ENCODE assay signal across 12 mouse cellular contexts in genomic region chr14:25138485-25138884, GRCm38 (mm10).
DNase-seq lines count a peak whose midpoint lies in the region; ATAC-seq and TF ChIP-seq lines count a peak whose summit lies in the region.
"Had no signal": no experiment of that assay in that cellular context is flagged by ENCODE, and none has a peak within 500 bp of the region (broad histone marks: within the 10 kb centered on the region; RNA-seq: fewer than 3 reads in every experiment).

No protein-coding gene starts in this region.

- peaks cover 14% of the 10 kb centered on the region; the same call in 1 of the 2 replicates for H3K4me1 ChIP-seq in forebrain, postnatal 0 days (ENCODE audit: insufficient read depth)
- H3K4me1 ChIP-seq in forebrain, embryonic 11.5 days (replicated peaks; ENCODE audit: control insufficient read depth, insufficient read depth, low read length) = no peaks in the 10 kb centered on the region; the same call in 1 of the 2 replicates
- H3K4me1 ChIP-seq in limb, embryonic 10.5 days = peaks cover 48% of the 10 kb centered on the region

- no peak overlapping the region for H3K9ac ChIP-seq in forebrain, postnatal 0 days
- H3K9ac ChIP-seq in forebrain, embryonic 11.5 days (ENCODE audit: low read length) = no peak overlapping the region
- H3K9ac ChIP-seq: limb, embryonic 15.5 days; midbrain, embryonic 12.5 days had no signal

- ATAC-seq in forebrain, postnatal 0 days = no peak
- ATAC-seq in forebrain, embryonic 11.5 days (replicated peaks; ENCODE audit: low FRiP score) = no peak
- ATAC-seq: CD4-positive, CD25-positive, alpha-beta regulatory T cell, adult 4 months had no signal

- no peak overlapping the region for H3K4me3 ChIP-seq in forebrain, postnatal 0 days (ENCODE audit: low read depth, low read length)
- no peak overlapping the region for H3K4me3 ChIP-seq in forebrain, embryonic 11.5 days (ENCODE audit: low read depth, low read length)
- H3K4me3 ChIP-seq in limb, embryonic 10.5 days = no peak overlapping the region
- H3K4me3 ChIP-seq: limb, embryonic 15.5 days; midbrain, embryonic 12.5 days had no signal

- no peaks in the 10 kb centered on the region for H3K36me3 ChIP-seq in forebrain, postnatal 0 days (ENCODE audit: insufficient read depth)
- no peaks in the 10 kb centered on the region for H3K36me3 ChIP-seq in forebrain, embryonic 11.5 days (ENCODE audit: control insufficient read depth, insufficient read depth, low read length)
- no peaks in the 10 kb centered on the region for H3K36me3 ChIP-seq in limb, embryonic 10.5 days
- H3K36me3 ChIP-seq: limb, embryonic 15.5 days; midbrain, embryonic 12.5 days had no signal

- 35% methylated on average over 3 of the region's 3 CpGs for WGBS in forebrain, postnatal 0 days
- WGBS in forebrain, embryonic 11.5 days = 84% methylated on average over 3 of the region's 3 CpGs
- 80% methylated on average over 3 of the region's 3 CpGs for WGBS in limb, embryonic 10.5 days

- no peak overlapping the region for H3K27ac ChIP-seq in forebrain, postnatal 0 days (ENCODE audit: low read depth, low read length)
- H3K27ac ChIP-seq in forebrain, embryonic 11.5 days (ENCODE audit: low read depth, low read length) = no peak overlapping the region
- H3K27ac ChIP-seq in limb, embryonic 10.5 days = peak overlapping the region; percentile 63; the same call in 1 of the 2 replicates
- H3K27ac ChIP-seq: limb, embryonic 15.5 days; midbrain, embryonic 12.5 days had no signal

- peak; percentile 39 for DNase-seq in forebrain, postnatal 0 days
- no peak for DNase-seq in forebrain, embryonic 11.5 days (ENCODE audit: low spot score)
- peak; percentile 40 for DNase-seq in urinary bladder, postnatal 14 days (ENCODE audit: low spot score)
- no peak for DNase-seq in urinary bladder, postnatal 25 days (ENCODE audit: low spot score)
- DNase-seq in limb, embryonic 10.5 days (ENCODE audit: low spot score) = no peak
- no peak for DNase-seq in ovary, adult 18-20 months (ENCODE audit: low spot score)
- no peak for DNase-seq in thymus, postnatal 25 days
- no peak for DNase-seq in adrenal gland, postnatal 4 days (ENCODE audit: low spot score in 2 of 2)
- DNase-seq: cerebellum, adult 11 months had no signal

- H3K9me3 ChIP-seq in forebrain, postnatal 0 days (ENCODE audit: low read length) = no peaks in the 10 kb centered on the region
- no peaks in the 10 kb centered on the region for H3K9me3 ChIP-seq in forebrain, embryonic 11.5 days (ENCODE audit: control insufficient read depth, low read length)
- peaks cover 6% of the 10 kb centered on the region for H3K9me3 ChIP-seq in limb, embryonic 10.5 days (replicated peaks)
- H3K9me3 ChIP-seq: midbrain, embryonic 12.5 days had no signal

- no peak for TF ChIP-seq CTCF in forebrain, postnatal 0 days (IDR thresholded peaks at IDR 0.05; ENCODE audit: low read depth)

- H3K4me2 ChIP-seq in forebrain, postnatal 0 days (ENCODE audit: low read depth) = no peak overlapping the region
- no peak overlapping the region for H3K4me2 ChIP-seq in forebrain, embryonic 11.5 days (ENCODE audit: low read depth, low read length, severe bottlenecking)
- H3K4me2 ChIP-seq: limb, embryonic 15.5 days; midbrain, embryonic 12.5 days had no signal

- H3K27me3 ChIP-seq in forebrain, postnatal 0 days (ENCODE audit: insufficient read depth, low read length) = no peaks in the 10 kb centered on the region
- H3K27me3 ChIP-seq in forebrain, embryonic 11.5 days (ENCODE audit: control insufficient read depth, insufficient read depth, low read length) = no peaks in the 10 kb centered on the region
- H3K27me3 ChIP-seq in limb, embryonic 10.5 days (ENCODE audit: low read depth, poor library complexity, severe bottlenecking) = no peaks in the 10 kb centered on the region
- H3K27me3 ChIP-seq: limb, embryonic 15.5 days; midbrain, embryonic 12.5 days had no signal

Comparison
In these comparisons a context has a peak if more than half of its experiments do, and no peak if none do; other contexts are left out.
1. DNase-seq: peak in forebrain, postnatal 0 days (single experiment) and urinary bladder, postnatal 14 days (single experiment); none in forebrain, embryonic 11.5 days (single experiment), urinary bladder, postnatal 25 days (single experiment), limb, embryonic 10.5 days (single experiment), ovary, adult 18-20 months (single experiment), thymus, postnatal 25 days (single experiment) and adrenal gland, postnatal 4 days (0 of 2).